Mouse (Mus musculus) forebrain, embryonic 16.5 days (tissue): ENCODE data around the gene Mylk4. TPM values are rescaled to one million over a fixed set of nuclear protein-coding genes. Genes with fewer than 3 reads are reported as not detected.

Experiments used
- ATAC-seq: fragments of 200-750 bp; cut with Nextera tagmentation; 2 replicates; pipeline ENCODE4 v1.8.0; 2017; ENCODE audit warnings: mild to moderate bottlenecking, moderate library complexity
- H3K27ac ChIP-seq: fragments of 300-500 bp; sonication (generic); 2 replicates; pipeline ENCODE4 v1.5.1; 2014; ENCODE audit warnings: low read length, control low read depth
- H3K27me3 ChIP-seq: fragments of 300-500 bp; sonication (generic); replicated peaks from 2 replicates; pipeline ENCODE4 v1.6.1; 2014; ENCODE audit warnings: low read length; ENCODE audit not compliant: control insufficient read depth, insufficient read depth
- H3K36me3 ChIP-seq: fragments of 300-500 bp; sonication (generic); 2 replicates; pipeline ENCODE4 v1.6.1; 2014; ENCODE audit not compliant: control insufficient read depth, insufficient read depth
- H3K4me1 ChIP-seq: fragments of 300-500 bp; sonication (generic); replicated peaks from 2 replicates; pipeline ENCODE4 v1.6.1; 2014; ENCODE audit warnings: low read length; ENCODE audit not compliant: control insufficient read depth, insufficient read depth
- H3K4me2 ChIP-seq: fragments of 300-500 bp; sonication (generic); 2 replicates; pipeline ENCODE4 v1.6.1; 2014; ENCODE audit warnings: mild to moderate bottlenecking, low read length, control low read depth
- H3K4me3 ChIP-seq: fragments of 300-500 bp; sonication (generic); replicated peaks from 2 replicates; pipeline ENCODE4 v1.5.1; 2014; ENCODE audit warnings: mild to moderate bottlenecking, low read length, control low read depth
- H3K9ac ChIP-seq: fragments of 300-500 bp; sonication (generic); replicated peaks from 2 replicates; pipeline ENCODE4 v1.6.1; 2014; ENCODE audit warnings: low read depth, low read length, control low read depth
- H3K9me3 ChIP-seq: fragments of 300-500 bp; sonication (generic); 2 replicates; pipeline ENCODE4 v1.6.1; 2016; ENCODE audit warnings: low read length; ENCODE audit not compliant: control insufficient read depth
- WGBS: fragments of 180-500 bp; shearing (Covaris S2); extraction: QIAGEN DNeasy Blood & Tissue Kit; methylation state at CpG from one replicate; pipeline ENCODE4 v1.1.7; 2014; 5-methylcytosine and 5-hydroxymethylcytosine counted together
- polyA plus RNA-seq: library from polyadenylated mRNA; unstranded; fragments of >200 nt; fragmentation: Nextera tagmentation; extraction: Ambion mirVana; gene quantifications from 2 replicates; pipeline ENCODE4 v1.2.1, GENCODE M21; 2015

Gene Mylk4
- polyA plus RNA-seq, 1 experiment from 2014 or later: not detected

- Histone ChIP-seq H3K4me2 (no peak overlapping the region), H3K36me3 (peaks cover 15% of the 10 kb centered on the region)
Observed at GRCm38 (mm10) chr13:32823126-32823525, 39.4 kb upstream of the Mylk4 start.

GRCm38 (mm10) chr13:32821671-32822070 is 37.9 kb upstream of the Mylk4 start:
- Histone ChIP-seq H3K4me3 (no peak overlapping the region), H3K9me3 (no peaks in the 10 kb centered on the region), H3K9ac (no peak overlapping the region), H3K36me3 (peaks cover 17% of the 10 kb centered on the region), H3K4me2 (no peak overlapping the region), H3K27me3 (no peaks in the 10 kb centered on the region), H3K27ac (no peak overlapping the region), H3K4me1 (no peaks in the 10 kb centered on the region)
- ATAC-seq: no peak
- over 99% methylated on average over 4 of the region's 4 CpGs for WGBS

More at GRCm38 (mm10) chr13:32823126-32823525, 39.4 kb upstream of the Mylk4 start:
- ATAC-seq: no peak
- H3K9me3 ChIP-seq: no peaks in the 10 kb centered on the region
- H3K9ac ChIP-seq: no peak overlapping the region
- WGBS: 92% methylated on average over 6 of the region's 6 CpGs
- no peaks in the 10 kb centered on the region for H3K4me1 ChIP-seq
- no peak overlapping the region for H3K27ac ChIP-seq
- no peak overlapping the region for H3K4me3 ChIP-seq
- no peaks in the 10 kb centered on the region for H3K27me3 ChIP-seq

- H3K9me3 ChIP-seq: no peaks in the 10 kb centered on the region
- H3K4me3 ChIP-seq: no peak overlapping the region
- no peak overlapping the region for H3K27ac ChIP-seq
- no peaks in the 10 kb centered on the region for H3K4me1 ChIP-seq
- 98% methylated on average over 5 of the region's 5 CpGs for WGBS
- H3K9ac ChIP-seq: no peak overlapping the region
- ATAC-seq: no peak
- no peak overlapping the region for H3K4me2 ChIP-seq
- H3K36me3 ChIP-seq: peaks cover 24% of the 10 kb centered on the region
- H3K27me3 ChIP-seq: no peaks in the 10 kb centered on the region
Observed at GRCm38 (mm10) chr13:32819926-32820325, 36.2 kb upstream of the Mylk4 start.

GRCm38 (mm10) chr13:32819241-32819640 is 35.5 kb upstream of the Mylk4 start:
- 98% methylated on average over 3 of the region's 3 CpGs for WGBS
- no peak overlapping the region for H3K4me2 ChIP-seq
- no peak overlapping the region for H3K27ac ChIP-seq
- H3K4me3 ChIP-seq: no peak overlapping the region
- H3K9ac ChIP-seq: no peak overlapping the region
- no peaks in the 10 kb centered on the region for H3K9me3 ChIP-seq
- peaks cover 28% of the 10 kb centered on the region for H3K36me3 ChIP-seq
- ATAC-seq: no peak
- H3K27me3 ChIP-seq: no peaks in the 10 kb centered on the region
- no peaks in the 10 kb centered on the region for H3K4me1 ChIP-seq

GRCm38 (mm10) chr13:32807624-32808023 is 23.9 kb upstream of the Mylk4 start:
- Histone ChIP-seq H3K4me2 (no peak overlapping the region), H3K9me3 (no peaks in the 10 kb centered on the region), H3K4me1 (peaks cover 20% of the 10 kb centered on the region), H3K27me3 (no peaks in the 10 kb centered on the region), H3K36me3 (peaks cover 25% of the 10 kb centered on the region), H3K27ac (no peak overlapping the region), H3K9ac (no peak overlapping the region), H3K4me3 (no peak overlapping the region)
- 62% methylated on average over 3 of the region's 3 CpGs for WGBS
- ATAC-seq: no peak

- Histone ChIP-seq H3K9me3 (no peaks in the 10 kb centered on the region), H3K4me2 (no peak overlapping the region), H3K36me3 (peaks cover 25% of the 10 kb centered on the region), H3K4me1 (peaks cover 20% of the 10 kb centered on the region), H3K4me3 (no peak overlapping the region), H3K27ac (no peak overlapping the region), H3K9ac (no peak overlapping the region), H3K27me3 (no peaks in the 10 kb centered on the region)
- ATAC-seq: no peak
- WGBS: 81% methylated on average over 7 of the region's 7 CpGs
Observed at GRCm38 (mm10) chr13:32806820-32807219, 23.1 kb upstream of the Mylk4 start.

GRCm38 (mm10) chr13:32803701-32804345 is 20.1 kb upstream of the Mylk4 start:
- ATAC-seq: no peak
- peak overlapping the region; percentile 80 for H3K4me2 ChIP-seq
- peak overlapping the region; percentile 96 for H3K4me3 ChIP-seq
- H3K9me3 ChIP-seq: no peaks in the 10 kb centered on the region
- H3K27me3 ChIP-seq: no peaks in the 10 kb centered on the region
- H3K4me1 ChIP-seq: peaks cover 24% of the 10 kb centered on the region
- no peak overlapping the region for H3K27ac ChIP-seq
- peaks cover 18% of the 10 kb centered on the region; the same call in 1 of the 2 replicates for H3K36me3 ChIP-seq
- peak overlapping the region; percentile 90 for H3K9ac ChIP-seq
- WGBS: 66% methylated on average over 4 of the region's 4 CpGs

- no peaks in the 10 kb centered on the region for H3K27me3 ChIP-seq
Observed at GRCm38 (mm10) chr13:32802259-32803081, 18.7 kb upstream of the Mylk4 start, which contains the start of gene D930007J09Rik. TSS of gene D930007J09Rik (minus strand) at chr13:32802849.

GRCm38 (mm10) chr13:32801693-32802221 is 18.0 kb upstream of the Mylk4 start, which contains the start of gene Wrnip1:
TSS of gene Wrnip1 (plus strand) at chr13:32802038.
- ATAC-seq: peak; percentile 97
- peak within 1 kb of the TSS; percentile 96 for H3K4me3 ChIP-seq
- peak within 1 kb of the TSS; percentile 80 for H3K4me2 ChIP-seq
- peaks cover 24% of the 10 kb centered on the region for H3K4me1 ChIP-seq
- 0 out of 2 replicates have a peak, but pooled peaks cover 7% of the 10 kb centered on the region for H3K36me3 ChIP-seq
- H3K9me3 ChIP-seq: no peaks in the 10 kb centered on the region
- H3K27ac ChIP-seq: peak within 1 kb of the TSS; percentile 86
- H3K27me3 ChIP-seq: no peaks in the 10 kb centered on the region
- peak within 1 kb of the TSS; percentile 90 for H3K9ac ChIP-seq
- WGBS: under 1% methylated on average over 51 of the region's 51 CpGs

More at GRCm38 (mm10) chr13:32802259-32803081, 18.7 kb upstream of the Mylk4 start, which contains the start of gene D930007J09Rik:
- Histone ChIP-seq H3K4me2 (peak within 1 kb of the TSS; percentile 80), H3K4me1 (peaks cover 24% of the 10 kb centered on the region), H3K4me3 (peak within 1 kb of the TSS; percentile 96), H3K9me3 (no peaks in the 10 kb centered on the region), H3K9ac (peak within 1 kb of the TSS; percentile 90), H3K27ac (peak within 1 kb of the TSS; percentile 86), H3K36me3 (0 out of 2 replicates have a peak, but pooled peaks cover 10% of the 10 kb centered on the region)
- peak; percentile 47 for ATAC-seq
- under 1% methylated on average over 94 of the region's 95 CpGs for WGBS
